Comparison of ENCODE assay signal across 9 mouse cellular contexts in the genomic region with DNA sequence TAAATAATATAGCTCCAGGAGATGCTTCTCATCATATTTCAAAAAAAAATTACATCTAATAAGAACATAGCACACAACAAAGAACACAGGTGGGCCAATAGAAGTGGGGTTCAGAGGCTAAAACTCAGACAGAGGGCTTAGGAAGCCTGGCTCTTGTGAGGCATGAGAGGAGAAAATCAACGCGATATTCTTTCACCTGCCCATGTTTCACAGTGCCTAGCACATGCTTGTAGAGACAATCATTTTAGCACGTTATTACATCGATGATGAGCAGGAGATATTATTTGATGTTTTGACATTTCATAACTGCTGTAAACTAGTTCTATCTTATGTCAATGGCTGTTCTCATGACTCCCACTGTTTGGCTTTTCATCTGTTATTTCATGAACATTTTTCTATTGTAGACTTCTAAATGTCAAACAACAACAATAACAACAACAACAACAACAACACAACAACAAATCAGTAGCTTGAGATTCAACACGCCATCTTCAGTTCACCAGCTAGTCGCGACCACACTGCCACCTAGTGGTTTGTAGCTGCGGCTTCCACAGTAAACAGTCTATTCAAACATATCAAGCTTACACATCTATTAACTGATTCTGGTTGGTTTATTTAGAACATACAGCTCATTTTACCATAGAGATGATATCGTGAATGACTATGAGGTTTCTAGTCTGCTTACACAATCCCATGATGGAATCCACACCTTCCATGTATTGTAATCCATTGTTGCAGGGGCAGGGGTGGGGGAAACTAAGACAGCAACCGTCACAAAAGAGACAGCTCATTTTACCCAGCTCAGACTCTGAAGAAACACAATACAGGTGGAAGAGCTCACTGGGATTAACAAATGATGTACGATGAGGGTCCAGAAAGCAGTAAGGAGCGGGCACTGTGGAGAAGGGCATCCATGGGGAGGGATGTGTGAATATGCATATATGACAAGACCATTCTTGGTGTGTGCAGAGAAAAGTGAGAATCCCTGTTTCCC.
DNase-seq lines count a peak whose midpoint lies in the region; ATAC-seq and TF ChIP-seq lines count a peak whose summit lies in the region.
"Had no signal": no experiment of that assay in that cellular context is flagged by ENCODE, and none has a peak within 500 bp of the region (broad histone marks: within the 10 kb centered on the region; RNA-seq: fewer than 3 reads in every experiment).

No protein-coding gene starts in this region.

- peak; percentile 73; the same call in 1 of the 2 replicates for TF ChIP-seq CTCF in testis, adult 2 months (IDR thresholded peaks at IDR 0.05; ENCODE audit: control insufficient read depth, insufficient read depth, insufficient replicate concordance, low read depth, low read length)

- DNase-seq in testis, postnatal 14 days (ENCODE audit: low spot score), result no peak
- DNase-seq in brain, embryonic 18.5 days (ENCODE audit: low read depth, low spot score), result peak; percentile 36
- peak; percentile 13 for DNase-seq in fibroblast of lung, adult 2 months (ENCODE audit: low read depth)
- peak; percentile 18 to 50 for DNase-seq in left cerebral cortex, adult 8-10 months (ENCODE audit: low spot score in 2 of 2)
- peak; percentile 85 for DNase-seq in midbrain, embryonic 14.5 days
- peak; percentile 60 for DNase-seq in testis, postnatal 10 days (ENCODE audit: low spot score)

- no peaks in the 10 kb centered on the region for H3K9me3 ChIP-seq in hindbrain, embryonic 16.5 days (ENCODE audit: control insufficient read depth, low read length)
- no peaks in the 10 kb centered on the region for H3K9me3 ChIP-seq in midbrain, embryonic 14.5 days (ENCODE audit: control insufficient read depth, low read length)

- no peaks in the 10 kb centered on the region for H3K36me3 ChIP-seq in testis, adult 2 months (ENCODE audit: control insufficient read depth, insufficient read depth, low read length)
- H3K36me3 ChIP-seq in hindbrain, embryonic 16.5 days (ENCODE audit: control insufficient read depth, insufficient read depth, low read length), result no peaks in the 10 kb centered on the region
- H3K36me3 ChIP-seq in midbrain, embryonic 14.5 days (ENCODE audit: control insufficient read depth, insufficient read depth, low read length), result no peaks in the 10 kb centered on the region

- H3K9ac ChIP-seq in hindbrain, embryonic 16.5 days (ENCODE audit: low read depth, low read length), result no peak overlapping the region
- no peak overlapping the region for H3K9ac ChIP-seq in midbrain, embryonic 14.5 days (replicated peaks; ENCODE audit: low read length)

- H3K27me3 ChIP-seq in testis, adult 2 months (ENCODE audit: control insufficient read depth, insufficient read depth, low read length), result no peaks in the 10 kb centered on the region
- no peaks in the 10 kb centered on the region for H3K27me3 ChIP-seq in hindbrain, embryonic 16.5 days (replicated peaks; ENCODE audit: control insufficient read depth, insufficient read depth, low read length)
- no peaks in the 10 kb centered on the region for H3K27me3 ChIP-seq in midbrain, embryonic 14.5 days (ENCODE audit: control insufficient read depth, insufficient read depth, low read length)

- H3K4me1 ChIP-seq in testis, adult 2 months (ENCODE audit: control insufficient read depth, insufficient read depth, low read length), result no peaks in the 10 kb centered on the region
- H3K4me1 ChIP-seq in hindbrain, embryonic 16.5 days (ENCODE audit: control insufficient read depth, insufficient read depth, low read depth, low read length), result no peaks in the 10 kb centered on the region
- no peaks in the 10 kb centered on the region for H3K4me1 ChIP-seq in midbrain, embryonic 14.5 days (ENCODE audit: control insufficient read depth, insufficient read depth, low read length)

- ATAC-seq in hindbrain, embryonic 16.5 days, result peak; percentile 92
- peak; percentile 84 for ATAC-seq in midbrain, embryonic 14.5 days (ENCODE audit: low FRiP score, low TSS enrichment)

- no peak overlapping the region for H3K4me3 ChIP-seq in testis, adult 2 months (ENCODE audit: control insufficient read depth, low read depth, low read length)
- no peak overlapping the region for H3K4me3 ChIP-seq in hindbrain, embryonic 16.5 days (ENCODE audit: low read length)
- no peak overlapping the region for H3K4me3 ChIP-seq in midbrain, embryonic 14.5 days (replicated peaks; ENCODE audit: low read depth, low read length)
- H3K4me3 ChIP-seq: erythroblast, embryonic 14.5 days had no signal

- WGBS in hindbrain, embryonic 16.5 days, result 37% methylated on average over 12 of the region's 12 CpGs
- 32% methylated on average over 12 of the region's 12 CpGs for WGBS in midbrain, embryonic 14.5 days

- no peak overlapping the region for H3K4me2 ChIP-seq in hindbrain, embryonic 16.5 days (ENCODE audit: low read length)
- H3K4me2 ChIP-seq in midbrain, embryonic 14.5 days (ENCODE audit: low read length), result 0 out of 2 replicates have a peak overlapping the region, but pooled peaks have one; percentile 6

- no peak overlapping the region for H3K27ac ChIP-seq in testis, adult 2 months (ENCODE audit: control insufficient read depth, insufficient read depth, low read depth, low read length)
- H3K27ac ChIP-seq in hindbrain, embryonic 16.5 days (ENCODE audit: low read depth, low read length), result no peak overlapping the region
- no peak overlapping the region for H3K27ac ChIP-seq in midbrain, embryonic 14.5 days (replicated peaks; ENCODE audit: low read depth, low read length)

- TF ChIP-seq POLR2A in testis, adult 2 months (IDR thresholded peaks at IDR 0.05; ENCODE audit: control insufficient read depth, low read depth, low read length), result no peak
